Mouse (Mus musculus) forebrain, embryonic 14.5 days (tissue): ENCODE results near the gene Ankrd63. TPM values are rescaled to one million over a fixed set of nuclear protein-coding genes. Genes with fewer than 3 reads are reported as not detected.

Experiments
- ATAC-seq: fragments of 200-750 bp; cut with Nextera tagmentation; 2 replicates; pipeline ENCODE4 v1.8.0; 2017; ENCODE audit warnings: mild to moderate bottlenecking, moderate library complexity
- DNase-seq: peaks from one replicate; pipeline ENCODE4 v3.0.0-alpha.2; 2015; ENCODE audit warnings: low spot score
- H3K27ac ChIP-seq: fragments of 300-500 bp; sonication (generic); 2 replicates; pipeline ENCODE4 v1.5.1; 2014; ENCODE audit warnings: low read depth, mild to moderate bottlenecking, control low read depth, low read length, moderate library complexity
- H3K27me3 ChIP-seq: fragments of 300-500 bp; sonication (generic); replicated peaks from 2 replicates; pipeline ENCODE4 v1.6.1; 2014; ENCODE audit warnings: low read length, control low read depth, mixed read lengths; ENCODE audit not compliant: control insufficient read depth, insufficient read depth
- H3K36me3 ChIP-seq: fragments of 300-500 bp; sonication (generic); 2 replicates; pipeline ENCODE4 v1.6.1; 2014; ENCODE audit warnings: low read length, control low read depth; ENCODE audit not compliant: control insufficient read depth, insufficient read depth
- H3K4me1 ChIP-seq: fragments of 300-500 bp; sonication (generic); 2 replicates; pipeline ENCODE4 v1.6.1; 2014; ENCODE audit warnings: antibody characterized with exemption, low read length, control low read depth; ENCODE audit not compliant: control insufficient read depth, insufficient read depth
- H3K4me2 ChIP-seq: fragments of 300-500 bp; sonication (generic); 2 replicates; pipeline ENCODE4 v1.6.1; 2014; ENCODE audit warnings: mild to moderate bottlenecking, control low read depth, low read length
- H3K4me3 ChIP-seq: fragments of 300-500 bp; sonication (generic); 2 replicates; pipeline ENCODE4 v1.5.1; 2014; ENCODE audit warnings: low read depth, low read length, control low read depth
- H3K9ac ChIP-seq: fragments of 300-500 bp; sonication (generic); 2 replicates; pipeline ENCODE4 v1.6.1; 2014; ENCODE audit warnings: mild to moderate bottlenecking, low read length, control low read depth, moderate library complexity
- H3K9me3 ChIP-seq: fragments of 300-500 bp; sonication (generic); replicated peaks from 2 replicates; pipeline ENCODE4 v1.6.1; 2016; ENCODE audit warnings: low read length, control low read depth, mixed read lengths; ENCODE audit not compliant: control insufficient read depth
- WGBS: fragments of 180-500 bp; shearing (Covaris S2); extraction: QIAGEN DNeasy Blood & Tissue Kit; methylation state at CpG from one replicate; pipeline ENCODE4 v1.1.7; 2014; 5-methylcytosine and 5-hydroxymethylcytosine counted together
- polyA plus RNA-seq: library from polyadenylated mRNA; unstranded; fragments of >200 nt; fragmentation: Nextera tagmentation; extraction: Ambion mirVana; gene quantifications from 2 replicates; pipeline ENCODE4 v1.2.1, GENCODE M21; 2014

Gene Ankrd63
- polyA plus RNA-seq, 1 experiment from 2014 or later = 0.41 TPM

- Histone ChIP-seq H3K36me3 (no peaks in the 10 kb centered on the region), H3K27ac (no peak overlapping the region), H3K27me3 (peaks cover 3% of the 10 kb centered on the region; the same call in 1 of the 2 replicates), H3K9ac (no peak overlapping the region), H3K4me2 (no peak overlapping the region), H3K4me3 (no peak overlapping the region), H3K9me3 (no peaks in the 10 kb centered on the region), H3K4me1 (no peaks in the 10 kb centered on the region; the same call in 1 of the 2 replicates)
- DNase-seq = no peak
- no peak for ATAC-seq
- WGBS = 22% methylated on average over 8 of the region's 8 CpGs
These were observed 26.3 kb upstream of the Ankrd63 start for GRCm38 (mm10) chr2:118729816-118730621.

- ATAC-seq (no peak), DNase-seq (no peak)
- Histone ChIP-seq H3K36me3 (no peaks in the 10 kb centered on the region), H3K27ac (no peak overlapping the region), H3K4me1 (no peaks in the 10 kb centered on the region; the same call in 1 of the 2 replicates), H3K9me3 (no peaks in the 10 kb centered on the region), H3K4me2 (no peak overlapping the region), H3K4me3 (no peak overlapping the region), H3K9ac (no peak overlapping the region), H3K27me3 (peaks cover 3% of the 10 kb centered on the region; the same call in 1 of the 2 replicates)
- WGBS = 58% methylated on average over 4 of the region's 4 CpGs
These were observed 25.4 kb upstream of the Ankrd63 start for GRCm38 (mm10) chr2:118729194-118729593.

- H3K27me3 ChIP-seq = peaks cover 3% of the 10 kb centered on the region; the same call in 1 of the 2 replicates
- no peaks in the 10 kb centered on the region for H3K9me3 ChIP-seq
- no peak for DNase-seq
- H3K9ac ChIP-seq = no peak within 1 kb of the TSS
- H3K4me3 ChIP-seq = no peak within 1 kb of the TSS
- H3K27ac ChIP-seq = no peak within 1 kb of the TSS
- WGBS = 27% methylated on average over 7 of the region's 7 CpGs
- no peak within 1 kb of the TSS for H3K4me2 ChIP-seq
- ATAC-seq = no peak
- no peaks in the 10 kb centered on the region; the same call in 1 of the 2 replicates for H3K4me1 ChIP-seq
- H3K36me3 ChIP-seq = no peaks in the 10 kb centered on the region
These were observed 24.6 kb upstream of the Ankrd63 start, which contains the start of gene Plcb2 for GRCm38 (mm10) chr2:118728337-118728736. TSS of gene Plcb2 (minus strand) at chr2:118728438.

GRCm38 (mm10) chr2:118727911-118728310 lies 24.1 kb upstream of the Ankrd63 start:
- Histone ChIP-seq H3K4me1 (no peaks in the 10 kb centered on the region; the same call in 1 of the 2 replicates), H3K9me3 (no peaks in the 10 kb centered on the region), H3K27me3 (peaks cover 3% of the 10 kb centered on the region; the same call in 1 of the 2 replicates), H3K4me3 (no peak overlapping the region), H3K27ac (no peak overlapping the region), H3K36me3 (no peaks in the 10 kb centered on the region), H3K4me2 (no peak overlapping the region), H3K9ac (no peak overlapping the region)
- ATAC-seq (no peak), DNase-seq (no peak)
- WGBS = 28% methylated on average over 9 of the region's 9 CpGs

GRCm38 (mm10) chr2:118726873-118727272 lies 23.1 kb upstream of the Ankrd63 start:
- no peak overlapping the region for H3K4me2 ChIP-seq
- H3K9me3 ChIP-seq = no peaks in the 10 kb centered on the region
- H3K4me1 ChIP-seq = no peaks in the 10 kb centered on the region; the same call in 1 of the 2 replicates
- no peak overlapping the region for H3K27ac ChIP-seq
- no peak overlapping the region for H3K4me3 ChIP-seq
- no peak overlapping the region for H3K9ac ChIP-seq
- 66% methylated on average over 2 of the region's 2 CpGs for WGBS
- H3K27me3 ChIP-seq = peaks cover 3% of the 10 kb centered on the region; the same call in 1 of the 2 replicates
- no peaks in the 10 kb centered on the region for H3K36me3 ChIP-seq
- DNase-seq (no peak), ATAC-seq (no peak)

DNA sequence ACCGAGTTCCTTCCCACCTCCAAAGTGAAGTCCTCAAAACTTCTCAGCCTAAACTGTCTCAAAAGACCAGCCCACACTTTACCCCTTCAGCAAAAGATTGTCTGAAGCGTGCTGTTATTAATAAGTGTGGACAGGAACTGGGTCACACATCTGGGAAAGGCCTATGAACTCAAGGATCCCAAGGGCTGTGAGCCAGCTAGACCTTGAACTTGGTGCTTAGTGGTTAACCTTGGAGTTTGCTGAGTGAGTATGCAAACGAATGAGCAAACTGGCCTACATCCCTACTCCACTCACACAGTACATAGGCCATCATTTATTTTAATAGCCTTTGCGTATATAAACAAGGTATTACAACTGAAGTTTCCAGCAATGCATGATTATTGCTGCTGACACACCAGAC lies 21.7 kb upstream of the Ankrd63 start:
- ATAC-seq = no peak
- Histone ChIP-seq H3K27ac (no peak overlapping the region), H3K4me1 (no peaks in the 10 kb centered on the region; the same call in 1 of the 2 replicates), H3K9me3 (no peaks in the 10 kb centered on the region), H3K9ac (no peak overlapping the region), H3K4me3 (no peak overlapping the region), H3K4me2 (no peak overlapping the region), H3K36me3 (no peaks in the 10 kb centered on the region), H3K27me3 (peaks cover 3% of the 10 kb centered on the region; the same call in 1 of the 2 replicates)
- no peak for DNase-seq
- 87% methylated on average over 4 of the region's 4 CpGs for WGBS

DNA sequence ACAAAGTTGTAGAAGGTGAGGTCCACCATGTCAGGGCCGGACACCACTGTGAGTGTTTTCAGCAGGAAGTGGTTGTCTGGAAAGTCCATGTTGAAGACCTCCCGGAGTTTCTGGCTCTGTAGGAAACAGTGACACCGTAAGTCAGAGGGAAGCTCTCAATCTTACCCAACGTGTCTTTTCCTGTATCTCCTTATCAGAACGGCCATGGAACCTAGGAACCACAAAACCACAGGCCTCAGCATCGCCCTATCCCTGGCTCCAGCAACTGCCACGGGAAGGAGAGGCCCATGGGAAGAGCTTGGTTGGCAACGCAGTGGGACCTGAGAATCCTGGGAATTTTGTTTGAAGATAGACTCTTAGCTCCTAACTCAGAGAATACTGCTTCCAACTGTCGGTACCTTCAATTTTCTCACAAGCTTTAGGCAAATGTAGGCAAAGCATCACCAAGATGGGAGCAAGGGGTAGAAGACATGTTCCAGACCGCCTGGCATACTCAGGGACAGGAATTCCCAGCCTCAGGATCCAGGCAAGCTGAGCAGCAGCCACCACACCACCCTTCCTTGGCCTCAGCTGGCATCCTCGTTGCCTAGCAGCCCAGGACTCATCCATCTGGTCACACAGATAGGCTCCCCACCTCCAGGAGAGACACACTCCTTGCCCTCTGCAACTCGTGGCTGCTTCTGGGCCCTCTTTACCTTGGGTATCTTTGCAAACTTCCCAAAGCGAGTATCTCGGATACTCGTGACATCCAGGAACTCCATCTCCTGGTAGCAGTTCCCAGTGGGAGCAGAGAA lies 20.1 kb upstream of the Ankrd63 start:
- peaks cover 3% of the 10 kb centered on the region; the same call in 1 of the 2 replicates for H3K27me3 ChIP-seq
- 87% methylated on average over 15 of the region's 15 CpGs for WGBS
- ATAC-seq (no peak), DNase-seq (no peak)
- no peaks in the 10 kb centered on the region for H3K9me3 ChIP-seq
- no peaks in the 10 kb centered on the region; the same call in 1 of the 2 replicates for H3K4me1 ChIP-seq
- no peak overlapping the region for H3K4me3 ChIP-seq
- no peak overlapping the region for H3K9ac ChIP-seq
- no peaks in the 10 kb centered on the region for H3K36me3 ChIP-seq
- H3K27ac ChIP-seq = no peak overlapping the region
- no peak overlapping the region for H3K4me2 ChIP-seq

- H3K36me3 ChIP-seq = no peaks in the 10 kb centered on the region
- WGBS = 83% methylated on average over 5 of the region's 5 CpGs
- H3K4me1 ChIP-seq = peaks cover 8% of the 10 kb centered on the region; the same call in 1 of the 2 replicates
- H3K4me3 ChIP-seq = no peak overlapping the region
- H3K4me2 ChIP-seq = no peak overlapping the region
- no peaks in the 10 kb centered on the region for H3K9me3 ChIP-seq
- no peak for ATAC-seq
- H3K27ac ChIP-seq = no peak overlapping the region
- peaks cover 9% of the 10 kb centered on the region; the same call in 1 of the 2 replicates for H3K27me3 ChIP-seq
- no peak overlapping the region for H3K9ac ChIP-seq
- DNase-seq = no peak
These were observed 12.9 kb upstream of the Ankrd63 start for GRCm38 (mm10) chr2:118716677-118717076.
